Mouse (Mus musculus) limb, embryonic 14.5 days (tissue): ENCODE results near the gene Tmprss15. TPM values are rescaled to one million over a fixed set of nuclear protein-coding genes. Genes with fewer than 3 reads are reported as not detected.

Source experiments
- ATAC-seq: fragments of 200-750 bp; cut with Nextera tagmentation; 2 replicates; pipeline ENCODE4 v1.8.0; 2017; ENCODE audit warnings: low read depth, moderate number of reproducible peaks, moderate TSS enrichment; ENCODE audit not compliant: low FRiP score
- DNase-seq: peaks from one replicate; pipeline ENCODE4 v3.0.0-alpha.2; 2015; ENCODE audit warnings: low spot score
- H3K27ac ChIP-seq: fragments of 300-500 bp; sonication (generic); replicated peaks from 2 replicates; pipeline ENCODE4 v1.5.1; 2014; ENCODE audit warnings: low read depth, mild to moderate bottlenecking, low read length, moderate library complexity, mixed read lengths
- H3K27me3 ChIP-seq: fragments of 300-500 bp; sonication (generic); 2 replicates; pipeline ENCODE4 v1.6.1; 2014; ENCODE audit warnings: low read length, mixed read lengths; ENCODE audit not compliant: control insufficient read depth, insufficient read depth
- H3K36me3 ChIP-seq: fragments of 300-500 bp; sonication (generic); 2 replicates; pipeline ENCODE4 v1.6.1; 2014; ENCODE audit warnings: mild to moderate bottlenecking, low read length, moderate library complexity, mixed read lengths; ENCODE audit not compliant: control insufficient read depth, insufficient read depth
- H3K4me1 ChIP-seq: fragments of 300-500 bp; sonication (generic); 2 replicates; pipeline ENCODE4 v1.6.1; 2014; ENCODE audit warnings: antibody characterized with exemption, low read length, mixed read lengths; ENCODE audit not compliant: control insufficient read depth, insufficient read depth
- H3K4me2 ChIP-seq: fragments of 300-500 bp; sonication (generic); replicated peaks from 2 replicates; pipeline ENCODE4 v1.6.1; 2014; ENCODE audit warnings: low read depth, mild to moderate bottlenecking, low read length, moderate library complexity; ENCODE audit not compliant: severe bottlenecking
- H3K4me3 ChIP-seq: fragments of 300-500 bp; sonication (generic); replicated peaks from 2 replicates; pipeline ENCODE4 v1.5.1; 2014; ENCODE audit warnings: low read length
- H3K9ac ChIP-seq: fragments of 300-500 bp; sonication (generic); 2 replicates; pipeline ENCODE4 v1.6.1; 2014; ENCODE audit warnings: mild to moderate bottlenecking, low read depth, low read length, moderate library complexity; ENCODE audit not compliant: severe bottlenecking
- H3K9me3 ChIP-seq: fragments of 300-500 bp; sonication (generic); 2 replicates; pipeline ENCODE4 v1.6.1; 2016; ENCODE audit warnings: low read length; ENCODE audit not compliant: control insufficient read depth
- POLR2A ChIP-seq: fragments of 200-500 bp; IDR thresholded peaks from 2 replicates; pipeline ENCODE4 v1.8.0; 2012; ENCODE audit warnings: inconsistent platforms, mild to moderate bottlenecking, moderate library complexity, borderline replicate concordance; ENCODE audit not compliant: insufficient read depth, insufficient read length; ENCODE audit errors: extremely low read depth
- WGBS: fragments of 180-500 bp; shearing (Covaris S2); extraction: QIAGEN DNeasy Blood & Tissue Kit; methylation state at CpG from one replicate; pipeline ENCODE4 v1.1.7; 2014; 5-methylcytosine and 5-hydroxymethylcytosine counted together
- polyA plus RNA-seq, 2 experiments: library from polyadenylated mRNA; depleted of rRNA in 1 of 2; stranded (reverse) in 1 of 2; unstranded in 1 of 2; fragments of >200 nt; fragmentation: Nextera tagmentation in 1 of 2; extraction: Ambion mirVana in 1 of 2; gene quantifications; 2 replicates each; pipeline versions ENCODE4 v1.2.1 to v1.2.3; 2012 to 2014

Tmprss15 gene
- polyA plus RNA-seq, 2 experiments: not detected

DNA sequence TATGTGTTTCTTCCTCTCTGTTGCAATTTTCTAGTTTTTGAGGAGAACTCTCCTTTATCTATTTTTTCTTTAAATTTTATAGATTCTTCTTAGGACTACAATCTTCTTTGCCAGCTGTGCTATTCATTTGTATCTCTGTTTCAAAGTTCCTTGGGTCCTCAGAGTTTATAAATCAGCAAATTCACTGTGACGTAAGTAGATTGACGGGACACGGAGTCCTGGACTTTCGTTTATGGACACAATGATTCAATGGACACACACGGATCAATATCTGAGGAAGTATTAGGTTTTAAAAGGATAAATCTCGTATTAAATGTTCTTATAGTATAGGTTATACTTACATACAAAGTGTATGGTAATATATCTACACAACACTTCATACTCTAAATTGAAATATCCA is 4.3 kb downstream of the Tmprss15 start:
- Histone ChIP-seq H3K4me2 (no peak overlapping the region), H3K9ac (no peak overlapping the region), H3K4me3 (no peak overlapping the region), H3K27me3 (no peaks in the 10 kb centered on the region), H3K4me1 (no peaks in the 10 kb centered on the region), H3K9me3 (no peaks in the 10 kb centered on the region), H3K36me3 (no peaks in the 10 kb centered on the region), H3K27ac (no peak overlapping the region)
- 89% methylated on average over 6 of the region's 6 CpGs for WGBS
- no peak for DNase-seq
- no peak for ATAC-seq
- TF ChIP-seq POLR2A: no peak

DNA sequence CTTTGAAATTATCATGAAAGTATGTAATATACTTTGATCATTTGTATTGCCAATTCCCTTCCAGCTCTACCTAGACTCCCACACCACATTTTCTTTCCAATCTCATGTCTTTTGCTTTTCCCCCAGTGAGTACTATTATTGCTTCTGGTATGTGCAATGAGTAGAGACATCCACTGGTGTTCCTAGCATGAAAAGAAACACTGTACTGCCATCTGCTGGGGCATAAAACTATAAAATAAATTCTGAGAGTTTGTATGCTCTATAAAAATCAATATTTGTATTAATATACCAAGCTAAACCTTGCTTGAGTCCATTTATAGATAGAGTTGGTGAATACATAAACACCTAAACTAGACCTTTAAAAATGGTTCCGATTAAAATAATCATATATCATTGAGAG is 27.0 kb downstream of the Tmprss15 start:
- Histone ChIP-seq H3K36me3 (no peaks in the 10 kb centered on the region), H3K9ac (no peak overlapping the region), H3K27me3 (no peaks in the 10 kb centered on the region), H3K27ac (no peak overlapping the region), H3K4me3 (no peak overlapping the region), H3K4me1 (no peaks in the 10 kb centered on the region), H3K4me2 (no peak overlapping the region), H3K9me3 (no peaks in the 10 kb centered on the region)
- no peak for DNase-seq
- WGBS: 80% methylated on average over 1 of the region's 1 CpGs
- no peak for ATAC-seq
- TF ChIP-seq POLR2A: no peak

DNA sequence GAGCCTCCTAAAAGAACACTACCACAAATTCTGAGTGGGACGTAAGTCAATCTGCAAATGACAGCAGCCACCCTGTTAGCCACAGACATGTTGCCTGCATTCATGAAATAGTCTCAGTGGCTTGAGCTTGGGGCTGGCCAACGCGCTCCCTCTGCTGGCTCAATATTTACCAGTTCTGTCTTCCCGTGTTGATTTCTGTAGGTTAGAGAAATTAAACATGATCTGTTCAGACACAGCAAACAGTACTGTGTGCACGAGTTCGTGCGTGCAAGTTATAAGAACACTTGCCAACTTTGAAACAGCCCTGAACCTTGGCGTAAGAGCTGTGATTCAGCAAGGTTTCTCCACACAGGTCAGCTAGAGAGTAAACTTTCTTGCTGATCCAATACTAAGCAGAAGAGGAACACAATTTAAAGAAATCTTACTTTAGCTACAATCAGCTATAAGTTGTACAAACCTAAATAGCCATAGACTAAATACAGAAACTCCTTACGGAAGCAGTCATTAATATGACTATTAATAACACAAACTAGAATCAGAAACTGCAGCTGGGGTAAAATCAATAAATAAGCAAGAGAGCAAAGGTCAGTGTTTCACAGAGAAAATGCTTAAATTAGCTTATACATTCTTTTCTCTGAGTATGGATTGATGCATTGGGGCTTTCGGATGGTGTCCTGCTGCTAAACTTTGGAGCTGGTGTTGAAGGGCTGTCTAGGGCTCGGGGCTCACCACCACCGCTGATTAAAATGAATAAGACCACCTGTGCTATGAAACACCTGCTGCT is 31.9 kb downstream of the Tmprss15 start:
- H3K36me3 ChIP-seq: no peaks in the 10 kb centered on the region
- ATAC-seq (no peak), DNase-seq (peak; percentile 44)
- H3K4me2 ChIP-seq: no peak overlapping the region
- H3K27me3 ChIP-seq: no peaks in the 10 kb centered on the region
- no peak overlapping the region for H3K27ac ChIP-seq
- H3K4me1 ChIP-seq: no peaks in the 10 kb centered on the region
- TF ChIP-seq POLR2A: no peak
- H3K9ac ChIP-seq: no peak overlapping the region
- H3K4me3 ChIP-seq: no peak overlapping the region
- no peaks in the 10 kb centered on the region for H3K9me3 ChIP-seq
- WGBS: 60% methylated on average over 12 of the region's 12 CpGs

DNA sequence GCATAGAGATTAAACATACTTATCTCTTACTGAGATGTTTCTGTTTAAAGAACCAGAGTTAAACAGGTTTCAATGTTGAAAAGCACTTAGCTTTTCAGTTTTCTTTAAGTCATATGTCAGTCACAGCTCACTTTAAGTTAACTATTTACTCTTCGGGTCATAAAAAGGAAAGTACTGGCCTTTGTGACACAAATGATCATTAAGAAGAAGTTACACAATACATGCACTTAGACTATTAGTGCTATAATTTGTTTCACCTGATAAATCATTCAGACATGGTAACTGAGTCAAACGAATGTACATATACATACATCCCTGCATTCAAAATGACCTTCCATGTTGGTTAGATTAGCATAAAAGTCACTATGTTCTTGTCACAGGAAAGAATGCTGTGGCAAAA is 58.3 kb downstream of the Tmprss15 start:
- H3K9me3 ChIP-seq: no peaks in the 10 kb centered on the region
- no peak for ATAC-seq
- 50% methylated on average over 2 of the region's 2 CpGs for WGBS
- no peak for DNase-seq
- no peaks in the 10 kb centered on the region for H3K4me1 ChIP-seq
- H3K4me3 ChIP-seq: no peak overlapping the region
- H3K27ac ChIP-seq: no peak overlapping the region
- no peak overlapping the region for H3K4me2 ChIP-seq
- H3K36me3 ChIP-seq: no peaks in the 10 kb centered on the region
- H3K27me3 ChIP-seq: no peaks in the 10 kb centered on the region
- TF ChIP-seq POLR2A: no peak
- no peak overlapping the region for H3K9ac ChIP-seq

DNA sequence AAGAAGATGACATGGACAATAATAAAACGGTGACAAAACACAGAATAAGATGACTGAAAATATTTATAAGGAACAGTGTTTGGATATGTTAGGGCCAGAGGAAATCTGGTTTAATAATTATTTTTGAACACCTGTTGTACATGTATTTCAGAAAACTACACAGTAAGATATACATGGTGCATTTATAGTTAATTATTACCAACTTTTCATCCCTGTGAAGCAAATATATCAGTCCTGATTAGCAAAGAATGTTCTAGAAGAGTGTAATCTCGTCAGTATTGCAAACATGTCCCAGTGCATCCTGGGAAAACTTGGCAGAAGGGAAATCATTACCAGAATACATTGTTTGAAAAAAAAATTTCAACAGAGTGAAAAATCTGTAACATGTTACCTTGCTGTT is 88.1 kb downstream of the Tmprss15 start:
- 71% methylated on average over 2 of the region's 2 CpGs for WGBS
- Histone ChIP-seq H3K9ac (no peak overlapping the region), H3K27ac (no peak overlapping the region), H3K27me3 (no peaks in the 10 kb centered on the region), H3K36me3 (no peaks in the 10 kb centered on the region), H3K9me3 (no peaks in the 10 kb centered on the region), H3K4me2 (no peak overlapping the region), H3K4me1 (no peaks in the 10 kb centered on the region), H3K4me3 (no peak overlapping the region)
- DNase-seq (no peak), ATAC-seq (no peak)
- no peak for TF ChIP-seq POLR2A

- H3K4me2 ChIP-seq: no peak overlapping the region
- H3K4me3 ChIP-seq: no peak overlapping the region
- no peak for TF ChIP-seq POLR2A
- no peak overlapping the region for H3K9ac ChIP-seq
- no peak for ATAC-seq
- H3K27ac ChIP-seq: no peak overlapping the region
- WGBS: 80% methylated on average over 9 of the region's 9 CpGs
- H3K36me3 ChIP-seq: no peaks in the 10 kb centered on the region
- no peaks in the 10 kb centered on the region for H3K4me1 ChIP-seq
- H3K9me3 ChIP-seq: no peaks in the 10 kb centered on the region
- DNase-seq: no peak
- H3K27me3 ChIP-seq: no peaks in the 10 kb centered on the region
Observed at GRCm38 (mm10) chr16:79001679-79002078, 89.2 kb downstream of the Tmprss15 start.
